22 mouse cellular contexts compared by ENCODE assay signal in the genomic region with DNA sequence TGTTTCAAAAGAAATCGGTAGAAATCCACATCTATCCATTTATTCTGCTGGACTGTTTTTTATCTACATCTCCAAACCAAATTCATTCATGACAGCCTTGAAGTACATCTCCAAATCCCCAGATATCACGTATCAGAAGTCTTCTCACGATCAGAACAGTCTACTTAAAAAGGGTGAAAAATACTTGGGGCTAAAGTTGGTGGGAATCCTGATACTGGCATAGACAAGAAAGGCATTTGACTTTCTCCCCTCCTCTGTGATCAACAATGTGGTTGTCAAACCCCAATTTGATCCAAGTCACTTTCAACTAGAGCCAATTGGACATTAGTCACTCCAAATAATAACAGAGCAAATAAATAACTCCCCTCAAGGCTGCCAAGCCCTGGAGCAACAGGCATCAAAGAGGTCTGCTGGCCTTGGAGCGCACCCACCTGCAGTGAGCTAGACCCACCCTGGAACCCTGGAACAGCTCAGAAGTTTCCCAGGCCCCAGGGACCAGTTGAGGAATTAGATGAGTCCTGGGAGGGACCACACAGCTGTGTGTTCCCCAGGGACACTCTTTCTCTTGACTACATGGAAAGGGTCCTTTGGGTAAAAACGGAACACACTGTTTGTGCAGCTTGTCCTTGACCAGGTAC. TPM values are rescaled to one million over a fixed set of nuclear protein-coding genes. Genes with fewer than 3 reads are reported as not detected.
DNase-seq lines count a peak whose midpoint lies in the region; ATAC-seq and TF ChIP-seq lines count a peak whose summit lies in the region.
"Had no signal": no experiment of that assay in that cellular context is flagged by ENCODE, and none has a peak within 500 bp of the region (broad histone marks: within the 10 kb centered on the region; RNA-seq: fewer than 3 reads in every experiment).

No protein-coding gene starts in this region.

- 42% methylated on average over 5 of the region's 5 CpGs for WGBS in hindbrain, postnatal 0 days

- H3K4me1 ChIP-seq in hindbrain, postnatal 0 days (ENCODE audit: insufficient read depth, low read length) = no peaks in the 10 kb centered on the region; the same call in 1 of the 2 replicates
- H3K4me1 ChIP-seq: embryonic facial prominence, embryonic 15.5 days; liver, embryonic 12.5 days; megakaryocyte, embryonic 14.5 days had no signal

- peak overlapping the region; percentile 75 for H3K27ac ChIP-seq in left cerebral cortex, adult 2 months
- peak overlapping the region; percentile 68 for H3K27ac ChIP-seq in hindbrain, postnatal 0 days
- H3K27ac ChIP-seq: embryonic facial prominence, embryonic 15.5 days; limb, embryonic 12.5 days; liver, embryonic 12.5 days had no signal

- intact Hi-C loops in left cerebral cortex, adult 2 months (cut with DNase I) = no loop called here

- DNase-seq in adrenal gland, postnatal 14 days = peak; percentile 50
- no peak for DNase-seq in adrenal gland, postnatal 25 days
- DNase-seq in left cerebral cortex, adult 2 months (ENCODE audit: extremely low spot score in 1 of 2, low spot score in 2 of 2) = no peak
- no peak for DNase-seq in left cerebral cortex, adult 11 months (ENCODE audit: low spot score)
- peak; percentile 39 for DNase-seq in brain, embryonic 14.5 days (ENCODE audit: low read depth)
- peak; percentile 55 for DNase-seq in hindbrain, postnatal 0 days (ENCODE audit: low spot score)
- DNase-seq in T-cell, adult 2 months (ENCODE audit: low spot score) = no peak
- DNase-seq: cerebellum, adult 9-11 months; heart, postnatal 14 days; kidney, adult 8-10 months; kidney, postnatal 14 days; lung, adult 2 months; right cerebral cortex, postnatal 4 days had no signal

- TF ChIP-seq CTCF in left cerebral cortex, adult 2 months (IDR thresholded peaks at IDR 0.05) = no peak
- TF ChIP-seq CTCF in brain, embryonic 14.5 days (IDR thresholded peaks at IDR 0.05; ENCODE audit: borderline replicate concordance, extremely low read depth, insufficient read depth, insufficient read length) = no peak
- no peak for TF ChIP-seq CTCF in hindbrain, postnatal 0 days (IDR thresholded peaks at IDR 0.05; ENCODE audit: low read depth)

- no peaks in the 10 kb centered on the region for H3K36me3 ChIP-seq in hindbrain, postnatal 0 days (ENCODE audit: insufficient read depth, low read length)
- H3K36me3 ChIP-seq: embryonic facial prominence, embryonic 15.5 days; liver, embryonic 12.5 days had no signal

- H3K4me2 ChIP-seq in hindbrain, postnatal 0 days (ENCODE audit: low read depth, low read length) = peak overlapping the region; percentile 19
- H3K4me2 ChIP-seq: embryonic facial prominence, embryonic 15.5 days; heart, embryonic 12.5 days; limb, embryonic 12.5 days; liver, embryonic 12.5 days had no signal

- H3K9ac ChIP-seq in hindbrain, postnatal 0 days (replicated peaks; ENCODE audit: low read length) = no peak overlapping the region
- H3K9ac ChIP-seq: embryonic facial prominence, embryonic 15.5 days; heart, embryonic 12.5 days; limb, embryonic 12.5 days; liver, embryonic 12.5 days had no signal

- no peak for TF ChIP-seq POLR2A in brain, embryonic 14.5 days (IDR thresholded peaks at IDR 0.05; ENCODE audit: borderline replicate concordance, extremely low read depth, insufficient read depth, insufficient read length, poor library complexity, severe bottlenecking)

- no peaks in the 10 kb centered on the region for H3K27me3 ChIP-seq in hindbrain, postnatal 0 days (ENCODE audit: insufficient read depth, low read length)
- H3K27me3 ChIP-seq: CH12.LX; embryonic facial prominence, embryonic 15.5 days; heart, embryonic 12.5 days; limb, embryonic 12.5 days; liver, embryonic 12.5 days; megakaryocyte, embryonic 14.5 days had no signal

- H3K9me3 ChIP-seq in hindbrain, postnatal 0 days (ENCODE audit: low read length) = no peaks in the 10 kb centered on the region
- H3K9me3 ChIP-seq: embryonic facial prominence, embryonic 15.5 days; heart, embryonic 12.5 days; limb, embryonic 12.5 days; liver, embryonic 12.5 days; megakaryocyte, embryonic 14.5 days had no signal

- no peak overlapping the region for H3K4me3 ChIP-seq in left cerebral cortex, adult 2 months
- no peak overlapping the region for H3K4me3 ChIP-seq in hindbrain, postnatal 0 days (ENCODE audit: low read length)
- H3K4me3 ChIP-seq: embryonic facial prominence, embryonic 15.5 days; heart, embryonic 12.5 days; limb, embryonic 12.5 days; liver, embryonic 12.5 days; megakaryocyte, embryonic 14.5 days had no signal

- peak; percentile 75 for ATAC-seq in hindbrain, postnatal 0 days
- ATAC-seq: liver, embryonic 12.5 days had no signal

RNA-seq across cellular contexts. Expression of a gene that starts 9.6 kb away (rescaled TPM):
- total RNA-seq in adrenal gland, postnatal 14 days (2021) = 58.7 and 59.5 TPM in 2 replicates
- 48.5 and 67.4 TPM in 2 replicates for total RNA-seq in adrenal gland, postnatal 25 days (2021)
- total RNA-seq in left cerebral cortex, adult 2 months (2021) = 100 to 1,000 TPM; 358 to 392 TPM
- polyA plus RNA-seq in brain, embryonic 14.5 days (2012; rRNA removed) = 317 and 456 TPM in 2 replicates
- total RNA-seq in hindbrain, postnatal 0 days (2014; rRNA removed) = 396 and 403 TPM in 2 replicates
- polyA plus RNA-seq in hindbrain, postnatal 0 days (2015; fragmentation: Nextera tagmentation; extraction: Ambion mirVana) = 1,251 and 1,433 TPM in 2 replicates
- total RNA-seq: CH12.LX; granulocyte monocyte progenitor cell, adult 5-6 weeks; MEL; neutrophil, adult 5-6 weeks had no signal

Comparison
In these comparisons a context has a peak if more than half of its experiments do, and no peak if none do; other contexts are left out.
1. DNase-seq: peak in adrenal gland, postnatal 14 days (single experiment), brain, embryonic 14.5 days (single experiment) and hindbrain, postnatal 0 days (single experiment); none in adrenal gland, postnatal 25 days (single experiment), left cerebral cortex, adult 2 months (0 of 2), left cerebral cortex, adult 11 months (single experiment) and T-cell, adult 2 months (single experiment).